Mouse (Mus musculus): ENCODE results near the gene 1700034J05Rik.

Gene 1700034J05Rik

GRCm38 (mm10) chr6:146918341-146918740, 35.9 kb downstream of the 1700034J05Rik start:
- no peak for DNase-seq (ENCODE audit: low read depth)

- DNase-seq (ENCODE audit: low read depth): no peak
These were observed 36.8 kb downstream of the 1700034J05Rik start for GRCm38 (mm10) chr6:146917396-146917795.

- DNase-seq (ENCODE audit: low read depth): no peak
These were observed 38.4 kb downstream of the 1700034J05Rik start for GRCm38 (mm10) chr6:146915808-146916207.

GRCm38 (mm10) chr6:146913489-146914198, 40.6 kb downstream of the 1700034J05Rik start:
- DNase-seq (ENCODE audit: low read depth): no peak

GRCm38 (mm10) chr6:146912835-146913488, 41.3 kb downstream of the 1700034J05Rik start:
- no peak for DNase-seq (ENCODE audit: low read depth)

GRCm38 (mm10) chr6:146910801-146911200, 43.4 kb downstream of the 1700034J05Rik start:
- no peak for DNase-seq (ENCODE audit: low read depth)

GRCm38 (mm10) chr6:146909725-146910489, 44.3 kb downstream of the 1700034J05Rik start:
- DNase-seq (ENCODE audit: low read depth): no peak

GRCm38 (mm10) chr6:146908801-146909200, 45.4 kb downstream of the 1700034J05Rik start:
- no peak for DNase-seq (ENCODE audit: low read depth)

GRCm38 (mm10) chr6:146907795-146908190, 46.4 kb downstream of the 1700034J05Rik start:
- no peak for DNase-seq (ENCODE audit: low read depth)

- DNase-seq (ENCODE audit: low read depth): no peak
These were observed 47.0 kb downstream of the 1700034J05Rik start for GRCm38 (mm10) chr6:146907061-146907794.

GRCm38 (mm10) chr6:146906000-146906786, 48.0 kb downstream of the 1700034J05Rik start:
- DNase-seq (ENCODE audit: low read depth): no peak

GRCm38 (mm10) chr6:146904707-146905106, 49.5 kb downstream of the 1700034J05Rik start:
- DNase-seq (ENCODE audit: low read depth): no peak

GRCm38 (mm10) chr6:146903632-146904031, 50.6 kb downstream of the 1700034J05Rik start:
- DNase-seq (ENCODE audit: low read depth): no peak

GRCm38 (mm10) chr6:146901929-146902328, 52.3 kb downstream of the 1700034J05Rik start:
- no peak for DNase-seq (ENCODE audit: low read depth)
